Mouse (Mus musculus): ENCODE data around the gene Fbxw21. TPM values are rescaled to one million over a fixed set of nuclear protein-coding genes. Genes with fewer than 3 reads are reported as not detected.

The Fbxw21 gene
- total and polyA plus RNA-seq, 2 experiments: not detected

DNA sequence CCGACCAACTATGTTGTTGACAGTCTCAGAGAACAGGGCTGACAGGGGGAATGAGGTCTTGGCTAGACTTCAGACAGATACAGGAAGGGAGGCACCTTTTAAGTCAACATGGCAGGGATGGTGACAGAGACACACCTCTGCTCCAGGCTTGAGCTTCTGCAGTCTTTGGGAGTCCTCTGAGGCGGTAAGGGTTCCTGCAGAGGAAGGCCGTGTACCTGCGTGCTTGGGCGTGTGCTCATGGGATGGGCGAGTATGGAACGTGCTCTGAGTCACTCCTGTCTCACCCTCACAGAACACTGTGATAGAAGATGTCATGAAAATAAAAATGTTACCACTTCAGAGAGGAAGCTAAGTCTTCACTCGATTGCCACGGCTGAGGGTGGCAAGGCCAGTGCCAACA is 42.3 kb downstream of the Fbxw21 start:
- no peaks in the 10 kb centered on the region for H3K27me3 ChIP-seq (ENCODE audit: control insufficient read depth, insufficient read depth, low read length)
- peaks cover 11% of the 10 kb centered on the region; the same call in 1 of the 2 replicates for H3K36me3 ChIP-seq (ENCODE audit: control insufficient read depth, insufficient read depth, low read length)
- peaks cover 6% of the 10 kb centered on the region; the same call in 1 of the 2 replicates for H3K4me1 ChIP-seq (ENCODE audit: control insufficient read depth, insufficient read depth, low read length)
- 50% methylated on average over 9 of the region's 9 CpGs for WGBS
- no peaks in the 10 kb centered on the region for H3K79me2 ChIP-seq (ENCODE audit: control insufficient read depth, insufficient read depth, low read length)
- no peak overlapping the region for H3K4me3 ChIP-seq (ENCODE audit: insufficient read depth, low read depth, low read length)
- no peak for DNase-seq (ENCODE audit: extremely low read depth, low read depth, low spot score)
- no peak overlapping the region for H3K9ac ChIP-seq (ENCODE audit: low read depth, low read length)
- no peak overlapping the region for H3K27ac ChIP-seq (replicated peaks; ENCODE audit: insufficient read depth, low read depth, low read length)
- TF ChIP-seq POLR2A (IDR thresholded peaks at IDR 0.05; ENCODE audit: extremely low read depth, insufficient read depth, low read length) (no peak), CTCF (IDR thresholded peaks at IDR 0.05; ENCODE audit: low read depth, low read length) (no peak)

DNA sequence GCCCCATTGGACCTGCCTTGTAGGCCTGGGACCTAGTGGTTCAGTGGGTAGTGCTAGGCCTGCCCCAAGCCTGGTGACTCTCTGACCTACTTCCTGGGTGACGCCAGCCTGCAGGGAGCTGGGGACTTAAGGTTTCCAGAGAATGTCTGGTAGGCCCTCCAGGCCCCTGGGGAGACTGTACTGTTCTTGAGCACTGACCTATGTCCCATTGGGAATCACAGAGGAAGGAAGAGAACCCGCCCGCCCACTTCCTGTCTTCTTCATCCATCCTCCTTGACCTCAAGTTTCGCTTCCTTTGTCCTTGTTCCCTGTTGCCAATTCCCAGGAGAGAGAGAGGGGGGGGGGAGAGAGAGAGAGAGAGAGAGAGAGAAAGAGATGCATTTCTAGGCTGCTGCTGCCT is 43.7 kb downstream of the Fbxw21 start:
- Histone ChIP-seq H3K4me3 (ENCODE audit: insufficient read depth, low read depth, low read length) (no peak overlapping the region), H3K36me3 (ENCODE audit: control insufficient read depth, insufficient read depth, low read length) (peaks cover 13% of the 10 kb centered on the region; the same call in 1 of the 2 replicates), H3K9ac (ENCODE audit: low read depth, low read length) (no peak overlapping the region), H3K27ac (replicated peaks; ENCODE audit: insufficient read depth, low read depth, low read length) (0 out of 2 replicates have a peak overlapping the region, but pooled peaks have one; percentile 5), H3K4me1 (ENCODE audit: control insufficient read depth, insufficient read depth, low read length) (peaks cover 6% of the 10 kb centered on the region; the same call in 1 of the 2 replicates), H3K79me2 (ENCODE audit: control insufficient read depth, insufficient read depth, low read length) (no peaks in the 10 kb centered on the region), H3K27me3 (ENCODE audit: control insufficient read depth, insufficient read depth, low read length) (no peaks in the 10 kb centered on the region)
- WGBS: 70% methylated on average over 4 of the region's 4 CpGs
- TF ChIP-seq POLR2A (IDR thresholded peaks at IDR 0.05; ENCODE audit: extremely low read depth, insufficient read depth, low read length) (no peak), CTCF (IDR thresholded peaks at IDR 0.05; ENCODE audit: low read depth, low read length) (no peak)
- peak; percentile 31 for DNase-seq (ENCODE audit: extremely low read depth, low read depth, low spot score)

DNA sequence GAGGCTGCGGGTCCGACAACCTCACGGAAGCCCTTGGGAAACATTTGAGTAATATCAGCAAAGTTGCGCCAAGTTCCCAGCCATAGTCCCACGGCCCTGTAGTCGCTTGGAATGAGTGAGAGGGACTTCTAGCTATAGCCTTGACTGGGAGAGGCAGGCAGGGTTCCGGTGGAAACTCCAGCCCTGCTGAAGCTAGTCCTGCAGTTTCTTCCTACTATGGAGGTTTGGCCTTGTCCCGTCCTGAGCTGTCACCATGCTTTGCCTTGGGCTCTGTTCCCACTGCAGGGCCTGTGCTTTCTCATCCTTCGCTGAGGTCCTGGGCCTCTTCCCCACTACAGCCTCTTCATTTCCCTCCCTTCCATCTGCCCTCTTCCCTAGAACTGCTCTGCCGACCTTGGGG is 45.6 kb downstream of the Fbxw21 start:
- Histone ChIP-seq H3K27me3 (ENCODE audit: control insufficient read depth, insufficient read depth, low read length) (no peaks in the 10 kb centered on the region), H3K4me1 (ENCODE audit: control insufficient read depth, insufficient read depth, low read length) (peaks cover 6% of the 10 kb centered on the region; the same call in 1 of the 2 replicates), H3K79me2 (ENCODE audit: control insufficient read depth, insufficient read depth, low read length) (no peaks in the 10 kb centered on the region), H3K9ac (ENCODE audit: low read depth, low read length) (no peak overlapping the region), H3K27ac (replicated peaks; ENCODE audit: insufficient read depth, low read depth, low read length) (no peak overlapping the region), H3K36me3 (ENCODE audit: control insufficient read depth, insufficient read depth, low read length) (peaks cover 19% of the 10 kb centered on the region; the same call in 1 of the 2 replicates), H3K4me3 (ENCODE audit: insufficient read depth, low read depth, low read length) (no peak overlapping the region)
- 92% methylated on average over 10 of the region's 10 CpGs for WGBS
- TF ChIP-seq POLR2A (IDR thresholded peaks at IDR 0.05; ENCODE audit: extremely low read depth, insufficient read depth, low read length): no peak
- no peak for TF ChIP-seq CTCF (IDR thresholded peaks at IDR 0.05; ENCODE audit: low read depth, low read length)
- DNase-seq (ENCODE audit: extremely low read depth, low read depth, low spot score): no peak

DNA sequence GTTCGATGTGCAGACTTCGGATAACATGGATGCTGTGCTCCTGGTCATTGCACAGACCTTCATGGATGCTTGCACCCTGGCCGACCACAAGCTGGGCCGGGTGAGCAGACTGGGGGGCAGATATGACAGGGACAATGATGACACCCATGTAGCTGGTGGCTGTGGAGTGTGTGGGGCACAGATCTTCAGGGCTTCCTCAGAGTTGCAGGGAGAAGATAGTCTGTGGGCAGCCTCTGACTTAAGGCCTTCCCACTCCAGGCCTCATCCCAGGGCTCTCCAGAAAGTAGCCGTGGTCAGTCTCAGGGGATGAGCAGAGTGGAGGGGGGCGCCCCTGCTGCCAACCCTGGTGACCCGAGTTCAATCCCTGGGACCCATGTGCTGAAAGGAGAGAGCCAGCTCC is 47.0 kb downstream of the Fbxw21 start:
- no peak for DNase-seq (ENCODE audit: extremely low read depth, low read depth, low spot score)
- WGBS: 90% methylated on average over 7 of the region's 7 CpGs
- Histone ChIP-seq H3K36me3 (ENCODE audit: control insufficient read depth, insufficient read depth, low read length) (peaks cover 19% of the 10 kb centered on the region; the same call in 1 of the 2 replicates), H3K27me3 (ENCODE audit: control insufficient read depth, insufficient read depth, low read length) (no peaks in the 10 kb centered on the region), H3K79me2 (ENCODE audit: control insufficient read depth, insufficient read depth, low read length) (no peaks in the 10 kb centered on the region), H3K4me1 (ENCODE audit: control insufficient read depth, insufficient read depth, low read length) (peaks cover 6% of the 10 kb centered on the region; the same call in 1 of the 2 replicates), H3K4me3 (ENCODE audit: insufficient read depth, low read depth, low read length) (no peak overlapping the region), H3K27ac (replicated peaks; ENCODE audit: insufficient read depth, low read depth, low read length) (no peak overlapping the region), H3K9ac (ENCODE audit: low read depth, low read length) (no peak overlapping the region)
- TF ChIP-seq CTCF (IDR thresholded peaks at IDR 0.05; ENCODE audit: low read depth, low read length) (no peak), POLR2A (IDR thresholded peaks at IDR 0.05; ENCODE audit: extremely low read depth, insufficient read depth, low read length) (no peak)

DNA sequence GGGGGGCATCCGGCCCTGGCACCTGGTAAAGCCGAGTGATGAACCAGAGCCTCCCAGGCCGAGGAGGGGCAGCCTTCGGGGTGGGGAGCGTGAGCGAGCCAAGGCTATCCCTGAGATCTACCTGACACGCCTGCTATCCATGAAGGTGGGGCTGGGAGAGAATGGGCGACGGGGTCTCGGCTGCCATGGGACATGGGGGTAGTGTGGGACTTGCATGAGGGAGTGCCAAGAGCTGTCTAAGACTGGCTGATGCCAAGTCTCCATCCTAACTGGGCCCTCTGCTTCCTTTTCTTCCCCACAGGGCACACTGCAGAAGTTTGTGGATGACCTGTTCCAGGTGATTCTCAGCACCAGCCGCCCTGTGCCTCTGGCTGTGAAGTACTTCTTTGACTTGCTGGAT is 47.6 kb downstream of the Fbxw21 start:
- no peaks in the 10 kb centered on the region for H3K27me3 ChIP-seq (ENCODE audit: control insufficient read depth, insufficient read depth, low read length)
- H3K4me1 ChIP-seq (ENCODE audit: control insufficient read depth, insufficient read depth, low read length): peaks cover 6% of the 10 kb centered on the region; the same call in 1 of the 2 replicates
- H3K27ac ChIP-seq (replicated peaks; ENCODE audit: insufficient read depth, low read depth, low read length): no peak overlapping the region
- no peaks in the 10 kb centered on the region for H3K79me2 ChIP-seq (ENCODE audit: control insufficient read depth, insufficient read depth, low read length)
- no peak overlapping the region for H3K9ac ChIP-seq (ENCODE audit: low read depth, low read length)
- TF ChIP-seq CTCF (IDR thresholded peaks at IDR 0.05; ENCODE audit: low read depth, low read length): no peak
- no peak overlapping the region for H3K4me3 ChIP-seq (ENCODE audit: insufficient read depth, low read depth, low read length)
- 97% methylated on average over 11 of the region's 11 CpGs for WGBS
- H3K36me3 ChIP-seq (ENCODE audit: control insufficient read depth, insufficient read depth, low read length): peaks cover 19% of the 10 kb centered on the region; the same call in 1 of the 2 replicates
- DNase-seq (ENCODE audit: extremely low read depth, low read depth, low spot score): no peak

DNA sequence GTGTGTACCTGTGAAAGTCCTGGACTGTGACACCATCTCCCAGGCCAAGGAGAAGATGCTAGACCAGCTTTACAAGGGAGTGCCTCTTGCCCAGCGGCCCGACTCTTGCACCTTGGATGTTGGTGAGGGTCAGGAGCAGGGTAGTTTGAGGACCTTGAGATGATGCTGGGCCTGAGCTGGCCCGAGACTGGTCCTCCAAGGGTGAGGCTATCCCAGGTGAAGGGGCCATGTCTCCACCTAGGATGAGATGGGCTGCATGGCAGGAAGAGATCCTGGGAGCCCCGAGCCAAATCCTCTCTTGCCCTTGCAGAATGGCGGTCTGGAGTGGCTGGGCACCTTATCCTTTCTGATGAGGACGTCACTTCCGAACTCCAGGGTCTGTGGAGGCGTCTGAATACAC is 48.5 kb downstream of the Fbxw21 start:
- Histone ChIP-seq H3K27ac (replicated peaks; ENCODE audit: insufficient read depth, low read depth, low read length) (no peak overlapping the region), H3K27me3 (ENCODE audit: control insufficient read depth, insufficient read depth, low read length) (no peaks in the 10 kb centered on the region), H3K4me1 (ENCODE audit: control insufficient read depth, insufficient read depth, low read length) (peaks cover 3% of the 10 kb centered on the region; the same call in 1 of the 2 replicates), H3K4me3 (ENCODE audit: insufficient read depth, low read depth, low read length) (no peak overlapping the region), H3K79me2 (ENCODE audit: control insufficient read depth, insufficient read depth, low read length) (no peaks in the 10 kb centered on the region), H3K9ac (ENCODE audit: low read depth, low read length) (no peak overlapping the region), H3K36me3 (ENCODE audit: control insufficient read depth, insufficient read depth, low read length) (peaks cover 21% of the 10 kb centered on the region; the same call in 1 of the 2 replicates)
- TF ChIP-seq CTCF (IDR thresholded peaks at IDR 0.05; ENCODE audit: low read depth, low read length): no peak
- TF ChIP-seq POLR2A (IDR thresholded peaks at IDR 0.05; ENCODE audit: extremely low read depth, insufficient read depth, low read length): no peak
- WGBS: 90% methylated on average over 8 of the region's 8 CpGs
- DNase-seq (ENCODE audit: extremely low read depth, low read depth, low spot score): no peak
